Mouse (Mus musculus): ENCODE measurements around the gene Kdm2b. TPM values are rescaled to one million over a fixed set of nuclear protein-coding genes. Genes with fewer than 3 reads are reported as not detected.

Gene Kdm2b
- total RNA-seq, 2 experiments from 2014 or later, result 35.0 to 36.7 TPM

DNA sequence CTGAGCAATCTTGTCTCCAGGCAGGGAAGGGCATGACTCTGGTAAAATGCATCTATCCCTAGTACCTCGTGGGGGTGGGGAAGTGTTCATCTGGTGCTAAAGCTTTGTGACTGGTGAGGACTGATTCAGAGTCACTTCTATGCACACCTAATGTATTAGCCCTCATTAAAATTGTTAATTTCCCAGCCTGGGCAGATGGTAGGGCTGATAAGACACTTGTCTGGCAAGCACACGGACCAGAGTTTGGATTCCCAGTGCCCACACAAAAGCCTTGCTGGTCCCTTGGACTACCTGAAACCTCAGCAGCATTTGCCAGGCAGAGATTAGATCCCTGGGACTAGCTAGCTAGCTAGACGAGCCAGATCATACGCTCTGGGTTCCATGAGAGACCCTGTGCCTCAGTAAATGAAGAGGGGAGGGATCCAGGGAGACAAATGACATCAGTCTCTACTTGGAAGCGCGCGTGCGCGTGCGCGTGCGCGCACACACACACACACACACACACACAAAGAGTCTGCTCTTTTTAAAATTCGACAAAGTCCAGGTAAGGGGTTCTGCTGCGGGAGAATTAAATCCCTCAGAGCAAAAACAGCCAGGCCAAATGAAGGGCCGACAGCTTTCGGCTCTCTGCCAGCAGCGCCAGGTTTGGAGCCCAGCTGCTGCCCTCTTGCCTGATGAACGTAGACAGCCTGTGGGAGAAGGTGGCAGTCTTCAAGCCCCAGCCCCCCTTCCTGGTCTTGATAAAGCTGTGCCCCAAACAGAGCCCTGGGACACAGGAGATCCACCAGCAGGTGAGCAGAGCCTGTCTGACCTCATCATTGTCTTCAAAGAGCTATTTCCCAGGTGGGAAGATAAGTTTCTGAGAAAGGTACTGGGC, 16.3 kb upstream of the Kdm2b start:
- no peak for TF ChIP-seq CTCF (conservative IDR thresholded peaks at IDR 0.05)
- no peak overlapping the region for H3K27ac ChIP-seq
- no peak overlapping the region for H3K4me3 ChIP-seq
- DNase-seq (ENCODE audit: low spot score in 2 of 2), result no peak

DNA sequence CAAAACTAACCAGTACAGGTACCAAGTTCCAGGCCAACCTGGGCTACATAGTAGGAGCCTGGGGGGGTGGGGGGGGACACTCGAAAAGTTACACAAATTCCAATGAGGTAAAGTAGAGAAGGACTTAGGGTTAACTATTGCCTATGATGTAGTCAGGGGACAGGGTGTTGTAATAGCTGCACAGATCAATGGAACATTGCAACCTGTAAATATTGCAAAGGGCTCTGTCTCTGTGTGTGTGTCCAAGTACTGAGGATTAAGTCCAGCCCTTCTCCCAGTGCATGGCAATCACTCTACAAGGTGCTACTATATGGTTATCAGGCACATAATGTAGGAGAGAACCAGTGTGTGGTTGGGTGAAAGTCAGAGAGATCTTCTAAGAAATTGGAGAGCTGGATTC, 11.3 kb upstream of the Kdm2b start:
- H3K27ac ChIP-seq, result no peak overlapping the region
- TF ChIP-seq CTCF (conservative IDR thresholded peaks at IDR 0.05), result no peak
- no peak for DNase-seq (ENCODE audit: low spot score in 2 of 2)
- no peak overlapping the region for H3K4me3 ChIP-seq

DNA sequence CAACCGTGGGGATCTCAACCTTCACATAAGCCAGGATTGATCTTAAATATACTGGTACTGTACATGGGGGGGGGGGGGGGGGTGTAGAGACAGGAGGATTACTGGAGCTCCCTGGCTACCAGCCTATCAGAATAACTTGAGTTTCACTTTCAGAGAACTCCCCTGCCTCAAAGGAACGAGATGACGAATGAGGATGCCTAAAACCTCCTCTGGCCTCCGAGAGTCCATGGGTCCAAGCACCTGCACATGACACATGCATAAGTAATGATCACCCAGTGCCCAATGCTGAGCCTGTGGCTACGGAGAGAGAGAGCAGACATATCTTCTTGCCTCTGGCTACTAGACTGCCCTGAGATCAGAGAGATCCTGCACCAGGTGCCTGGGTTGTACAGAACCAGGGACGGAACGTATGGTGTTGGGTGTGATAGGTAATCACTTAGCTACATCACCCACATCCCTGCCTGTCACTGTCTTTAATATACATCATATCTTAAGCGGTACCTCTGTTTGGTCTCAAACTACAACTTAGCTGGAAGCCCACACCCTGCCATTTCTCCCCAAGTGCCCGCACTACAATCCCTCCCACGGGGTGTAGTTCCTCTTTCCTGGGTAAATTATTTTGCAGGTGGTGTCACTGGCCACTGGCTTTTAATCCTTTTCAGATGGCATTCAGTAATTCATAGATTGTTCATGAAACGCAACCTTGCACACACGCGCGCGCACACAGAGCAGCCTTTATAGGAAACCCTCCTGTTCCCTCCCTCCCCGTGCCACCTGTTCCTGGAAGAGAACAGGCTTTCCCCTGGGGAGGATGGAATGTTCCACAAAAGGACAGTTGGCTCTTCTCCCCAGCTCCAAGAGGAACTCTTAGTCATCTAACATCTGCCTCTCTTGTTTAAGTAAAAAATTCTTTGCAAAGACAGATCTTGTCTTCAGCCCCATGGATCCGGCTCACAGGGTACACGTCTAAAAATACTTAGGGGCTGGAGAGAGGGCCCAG, 7.9 kb upstream of the Kdm2b start:
- DNase-seq (ENCODE audit: low spot score in 2 of 2), result peak; percentile 76 to 82
- peak overlapping the region; percentile 59; the same call in 1 of the 2 replicates for H3K27ac ChIP-seq
- no peak overlapping the region for H3K4me3 ChIP-seq
- TF ChIP-seq CTCF (conservative IDR thresholded peaks at IDR 0.05), result no peak

DNA sequence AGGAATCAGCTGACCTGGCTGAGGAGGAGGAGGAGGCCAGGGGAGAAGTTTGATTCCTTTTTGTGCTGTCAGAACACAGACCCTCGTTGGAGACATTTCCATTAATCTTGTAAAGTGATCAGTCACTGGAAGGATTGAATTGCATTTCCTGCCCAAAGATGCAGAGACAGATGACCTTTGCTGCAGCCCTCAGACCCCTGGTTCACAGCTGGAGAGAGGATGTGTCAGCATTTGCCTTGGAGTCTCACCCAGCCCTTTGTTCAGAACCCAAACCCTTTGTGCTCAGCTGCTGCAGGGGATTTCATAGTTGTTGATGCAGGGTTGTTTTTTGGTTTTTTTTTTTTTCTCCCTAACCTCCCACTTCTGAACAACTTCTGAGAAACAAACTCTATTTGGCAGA, 5.3 kb upstream of the Kdm2b start:
- DNase-seq (ENCODE audit: low spot score in 2 of 2), result no peak
- TF ChIP-seq CTCF (conservative IDR thresholded peaks at IDR 0.05), result no peak
- Histone ChIP-seq H3K4me3 (no peak overlapping the region), H3K27ac (no peak overlapping the region)

DNA sequence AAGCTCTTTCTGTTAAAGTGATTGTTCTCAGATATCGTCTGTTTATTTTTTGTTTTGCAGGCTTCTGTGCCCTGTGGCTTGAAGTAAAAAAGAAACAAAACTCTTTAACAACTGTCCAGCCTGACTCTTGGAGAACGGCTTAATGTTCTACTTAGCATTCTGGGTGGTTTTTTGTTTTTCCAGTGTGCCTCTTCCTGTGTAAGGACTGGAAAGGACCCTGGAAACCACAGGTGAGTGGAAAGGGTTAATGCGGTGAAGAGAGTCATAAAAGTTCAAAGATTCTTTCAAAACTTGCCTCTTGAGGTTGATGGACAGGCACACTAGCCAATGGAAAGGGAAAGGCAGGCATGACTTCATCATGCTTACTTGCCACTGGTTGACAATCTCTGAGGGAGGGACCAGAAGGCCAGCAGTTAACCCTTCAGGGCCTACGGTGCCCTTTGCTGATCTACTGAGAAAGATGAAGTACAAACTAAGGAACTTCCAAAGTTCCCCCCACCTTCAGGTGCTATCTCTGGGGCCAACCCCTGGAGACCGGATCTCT, 4.8 kb upstream of the Kdm2b start:
- DNase-seq (ENCODE audit: low spot score in 2 of 2), result peak; percentile 75 to 78
- no peak overlapping the region for H3K4me3 ChIP-seq
- TF ChIP-seq CTCF (conservative IDR thresholded peaks at IDR 0.05), result no peak

DNA sequence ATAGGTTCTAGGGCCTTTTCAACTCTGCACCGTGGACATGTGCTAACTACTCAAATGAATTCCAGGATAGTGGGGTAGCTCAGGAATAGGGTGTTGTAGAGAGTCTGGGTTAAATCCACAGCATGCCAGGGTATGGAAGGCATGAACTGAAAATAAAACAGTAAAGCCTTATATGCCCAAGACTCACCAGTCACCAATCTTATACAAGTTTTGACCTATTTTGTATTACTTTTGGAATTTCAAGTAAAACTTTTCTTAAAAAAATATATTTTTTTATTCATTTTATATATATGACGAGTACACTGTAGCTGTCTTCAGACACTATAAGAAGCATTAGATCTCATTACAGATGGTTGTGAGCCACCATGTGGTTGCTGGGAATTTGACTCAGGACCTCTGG, 4.2 kb upstream of the Kdm2b start:
- DNase-seq (ENCODE audit: low spot score in 2 of 2), result no peak
- Histone ChIP-seq H3K27ac (no peak overlapping the region), H3K4me3 (no peak overlapping the region)
- no peak for TF ChIP-seq CTCF (conservative IDR thresholded peaks at IDR 0.05)

More for the DNA sequence above, 4.8 kb upstream of the Kdm2b start:
- H3K27ac ChIP-seq, result no peak overlapping the region

DNA sequence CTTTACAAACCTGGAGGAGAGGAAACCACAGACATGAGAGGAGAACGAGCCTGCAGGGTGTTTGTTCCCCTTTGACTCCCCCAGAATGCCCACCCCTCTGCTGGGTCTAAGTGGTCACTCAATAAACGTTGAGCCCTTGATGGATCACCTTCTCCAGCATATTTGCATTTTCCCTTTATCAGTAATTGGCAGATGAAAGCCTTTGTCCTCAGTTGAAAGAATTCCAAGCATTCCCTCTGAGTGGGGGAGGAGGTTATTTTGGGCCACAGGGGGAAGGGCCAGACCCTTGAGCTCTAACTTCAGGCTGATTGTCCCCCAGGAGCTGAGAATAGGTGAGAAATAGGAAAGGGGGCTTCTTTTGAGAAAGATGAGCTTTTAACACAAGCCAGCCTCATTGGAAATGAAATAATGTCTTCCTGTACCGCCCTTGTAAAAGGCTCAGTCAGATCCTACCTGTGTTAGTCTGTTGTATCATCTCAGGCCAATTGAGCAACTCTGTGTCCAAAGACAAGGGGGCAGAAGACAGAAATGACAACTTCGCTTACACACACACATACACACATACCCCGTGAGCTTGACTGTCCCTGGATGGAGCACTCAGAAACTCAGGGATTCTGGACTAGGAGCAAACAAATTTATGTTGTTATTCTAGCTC, 1.9 kb upstream of the Kdm2b start:
- Histone ChIP-seq H3K27ac (peak overlapping the region; percentile 94), H3K4me3 (peak overlapping the region; percentile 82; the same call in 1 of the 2 replicates)
- TF ChIP-seq CTCF (conservative IDR thresholded peaks at IDR 0.05), result no peak
- DNase-seq (ENCODE audit: low spot score in 2 of 2), result no peak

DNA sequence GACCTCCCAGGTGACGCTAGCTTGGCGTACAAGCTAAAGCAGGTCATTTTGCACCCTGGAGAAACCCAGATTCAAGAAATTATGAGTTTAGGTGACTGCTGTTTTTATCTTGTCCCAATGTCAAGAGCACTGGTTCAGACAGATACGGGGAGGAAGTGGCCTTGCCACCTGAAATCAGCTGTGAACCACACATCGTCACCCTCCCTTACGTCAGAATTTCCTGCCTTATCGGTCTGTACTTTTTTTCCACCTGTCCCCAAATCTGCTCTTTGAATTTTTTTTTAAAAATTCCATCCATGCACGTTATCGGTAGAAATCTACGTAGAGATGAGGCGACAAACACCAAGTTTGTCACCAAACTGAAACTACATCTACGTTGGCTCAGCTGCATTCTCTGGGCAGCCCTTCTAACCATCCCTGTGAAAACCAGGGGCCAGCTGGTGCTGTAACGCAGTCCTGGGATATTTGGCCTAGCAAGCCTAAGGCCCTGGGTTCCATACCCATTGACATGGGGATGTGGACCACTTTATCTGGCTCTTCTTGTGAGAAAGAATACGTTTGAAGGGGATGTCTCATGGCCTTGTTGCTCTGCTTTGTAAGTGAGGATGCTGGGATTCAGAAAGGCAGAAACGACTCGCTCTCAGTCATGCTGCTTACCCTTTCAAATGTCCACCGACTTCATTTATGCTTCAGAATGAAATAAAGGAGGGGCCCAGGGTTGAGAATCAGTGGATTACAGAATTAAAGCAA, 963 bp upstream of the Kdm2b start:
- Histone ChIP-seq H3K27ac (peak overlapping the region; percentile 94), H3K4me3 (peak overlapping the region; percentile 82)
- TF ChIP-seq CTCF (conservative IDR thresholded peaks at IDR 0.05), result no peak
- no peak for DNase-seq (ENCODE audit: low spot score in 2 of 2)

DNA sequence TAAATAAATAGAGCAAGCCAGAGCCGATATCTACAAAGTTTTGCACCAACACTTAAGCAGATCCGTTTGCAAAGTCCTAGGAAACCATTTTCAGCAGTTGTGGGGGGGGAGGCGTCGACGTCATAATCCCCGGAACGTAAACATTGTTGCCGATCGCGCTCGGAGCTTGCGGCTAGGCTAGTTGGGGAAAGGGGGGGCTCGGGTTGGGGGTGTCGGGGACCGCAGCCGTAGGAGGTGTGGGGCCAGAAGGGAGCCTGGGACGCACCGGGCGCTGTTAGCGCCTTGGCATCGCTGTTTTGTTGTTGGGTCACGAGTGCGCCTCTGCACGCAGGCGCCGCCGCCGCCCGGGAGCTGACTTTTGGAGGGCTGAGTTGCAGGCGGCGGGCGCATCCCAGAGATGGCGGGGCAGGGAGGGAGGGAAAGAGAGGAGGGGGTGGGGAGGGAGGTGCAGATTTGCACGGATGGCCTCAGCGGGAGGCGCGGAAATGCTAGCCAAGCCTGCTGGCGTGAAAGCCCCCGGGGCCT, 560 bp downstream of the Kdm2b start:
- peak overlapping the region; percentile 82 for H3K4me3 ChIP-seq
- DNase-seq (ENCODE audit: low spot score in 2 of 2), result peak; percentile 62 to 65
- H3K27ac ChIP-seq, result peak overlapping the region; percentile 94
- no peak for TF ChIP-seq CTCF (conservative IDR thresholded peaks at IDR 0.05)

DNA sequence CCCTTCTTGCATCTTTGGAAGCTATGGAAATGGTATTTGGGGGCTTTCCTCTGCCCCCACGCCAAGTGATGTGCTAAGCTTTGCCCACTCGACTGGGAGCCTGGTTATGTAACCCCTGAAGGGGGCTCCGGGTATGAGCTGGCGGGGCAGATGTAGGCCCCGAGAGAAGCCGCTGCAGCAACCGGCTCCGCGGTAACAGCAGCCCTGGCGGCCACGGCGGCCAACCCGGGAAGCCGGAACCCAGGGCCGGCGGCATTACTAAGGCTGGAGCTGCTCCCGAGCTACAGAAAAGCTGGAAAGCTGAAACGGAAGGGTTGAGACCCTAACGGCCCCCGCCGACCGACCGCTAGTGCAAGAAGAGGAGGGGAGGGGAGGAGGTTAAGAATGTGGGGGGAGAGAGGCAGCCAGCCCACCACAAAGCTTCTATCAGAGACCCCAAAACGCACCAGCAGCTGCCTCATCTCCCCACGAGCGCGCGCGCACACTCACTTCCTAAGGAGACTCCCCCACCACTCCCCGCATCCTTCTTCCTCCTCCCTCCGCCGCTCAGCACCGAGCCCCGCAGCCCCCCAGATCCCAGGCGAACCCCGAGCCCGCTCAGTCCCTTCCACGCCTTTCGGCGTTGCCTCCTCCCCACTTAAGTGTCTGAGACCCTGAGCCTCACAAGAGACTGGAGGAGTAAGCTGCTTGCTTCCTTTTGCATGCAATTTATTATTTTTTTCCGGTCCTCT, 1.4 kb downstream of the Kdm2b start:
- DNase-seq (ENCODE audit: low spot score in 2 of 2), result peak in 1 of 2 experiments; percentile 48
- peak overlapping the region; percentile 94 for H3K27ac ChIP-seq
- TF ChIP-seq CTCF (conservative IDR thresholded peaks at IDR 0.05), result peak; percentile 24; the same call in 1 of the 2 replicates
- H3K4me3 ChIP-seq, result peak overlapping the region; percentile 82
